Mouse (Mus musculus) bone marrow macrophage, adult 2 months (primary cell): Measurements from ENCODE around the gene Abcd1.

Experiments
- CTCF ChIP-seq: IDR thresholded peaks from 2 replicates; pipeline ENCODE4 v1.5.1; 2012; ENCODE audit warnings: low read depth, mild to moderate bottlenecking, low read length, moderate library complexity
- POLR2A ChIP-seq: IDR thresholded peaks from 2 replicates; pipeline ENCODE4 v1.6.1; 2012; ENCODE audit warnings: mild to moderate bottlenecking, low read depth, low read length, borderline replicate concordance

GRCm38 (mm10) chrX:73748977-73749376, 32.6 kb downstream of the Abcd1 start:
- TF ChIP-seq POLR2A (no peak), CTCF (no peak)
